Mouse (Mus musculus): ENCODE measurements around the gene Acss3.

The Acss3 gene

DNA sequence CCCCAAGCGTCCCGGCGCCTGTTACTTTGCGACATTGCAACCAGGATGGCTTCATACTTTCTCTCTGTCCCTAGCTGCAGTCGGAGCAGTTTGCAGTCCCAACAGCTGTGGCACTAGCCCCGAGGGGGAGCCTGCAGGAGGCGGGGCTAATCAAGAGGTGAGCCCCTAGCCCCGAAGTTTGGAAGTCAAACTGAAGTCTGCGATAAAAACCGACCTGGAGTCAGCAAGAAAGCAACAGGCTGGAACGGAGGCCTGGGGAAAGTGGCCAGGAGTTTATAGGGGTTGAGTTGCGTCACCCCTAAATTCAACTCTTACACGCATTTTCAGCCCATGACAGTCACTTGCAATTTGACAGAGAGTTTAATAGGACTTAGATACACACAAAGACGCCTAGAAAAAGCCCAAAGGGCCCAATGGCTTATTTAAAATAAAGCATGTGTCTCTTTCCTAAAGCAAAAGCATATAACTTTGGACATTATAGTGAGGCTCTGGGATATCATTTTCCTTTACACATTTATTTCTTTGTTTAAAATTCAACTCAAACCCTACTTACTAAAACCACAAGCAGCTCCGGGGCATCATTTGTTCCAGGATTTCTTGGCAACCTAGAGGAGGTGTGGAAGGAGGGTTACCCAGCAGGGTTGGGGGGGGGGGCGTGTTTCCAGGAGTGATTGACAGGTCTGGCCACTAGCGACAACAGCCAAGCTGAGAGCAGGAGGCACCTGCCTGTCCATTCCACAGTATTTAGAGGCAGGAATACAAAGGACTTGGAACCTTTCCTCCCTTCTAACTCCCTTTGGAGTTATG is at the start of gene Acss3:
Gene Acss3, minus strand, starts transcription at position 140 of the 807 bp plus-strand sequence.
- no peak for DNase-seq (ENCODE audit: low spot score in 2 of 2)

DNA sequence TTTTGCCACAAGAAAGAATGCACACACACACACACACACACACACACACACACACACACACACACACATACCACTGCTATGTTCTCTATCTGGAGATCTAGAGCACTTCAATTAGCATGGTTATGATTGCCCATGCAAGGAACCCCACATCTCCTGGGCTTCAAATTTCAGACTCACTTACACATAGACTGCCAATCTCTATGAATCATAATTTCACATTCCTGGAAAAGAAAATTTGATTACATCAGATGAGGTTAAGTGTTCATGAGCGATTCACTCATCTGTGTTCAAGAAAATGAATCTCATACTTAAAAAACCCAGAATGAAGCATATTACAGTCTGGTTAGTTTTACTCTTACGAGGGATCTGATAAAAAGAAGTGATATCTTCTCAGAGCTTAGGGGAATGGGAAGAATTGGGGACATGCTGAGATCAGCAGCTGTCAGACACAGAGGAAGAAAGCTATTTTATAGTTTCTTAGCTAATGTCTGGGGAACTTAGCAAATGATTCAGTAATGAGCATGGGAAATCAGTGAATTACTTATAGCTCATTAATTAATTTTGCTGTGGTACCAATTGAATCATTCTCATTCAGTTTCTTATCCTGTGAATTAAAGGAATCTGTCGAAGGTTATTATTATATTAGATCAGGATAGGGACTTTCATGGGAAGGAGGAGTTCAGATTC is 48.7 kb upstream of the Acss3 start:
- DNase-seq (ENCODE audit: low spot score in 2 of 2) = no peak

DNA sequence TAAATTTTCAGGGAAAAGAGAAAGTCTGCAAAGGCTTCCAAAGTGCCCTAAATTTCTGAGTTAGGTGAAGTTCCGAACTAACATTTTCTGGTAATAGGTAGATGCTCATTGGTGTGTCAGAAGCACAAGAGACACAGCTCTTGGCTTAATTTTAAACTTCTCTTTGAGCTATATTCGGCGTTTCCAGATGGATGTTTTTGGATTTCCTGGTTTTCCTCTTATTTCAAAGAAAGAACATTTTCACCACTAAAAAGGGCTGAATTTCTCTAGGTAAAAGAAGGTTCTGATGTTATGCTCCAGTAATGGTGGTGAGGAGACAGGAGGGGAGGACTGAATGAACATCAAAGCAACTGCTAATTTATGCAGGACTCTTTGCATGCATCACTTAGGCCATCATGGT is 43.0 kb upstream of the Acss3 start:
- no peak for DNase-seq (ENCODE audit: low spot score in 2 of 2)

DNA sequence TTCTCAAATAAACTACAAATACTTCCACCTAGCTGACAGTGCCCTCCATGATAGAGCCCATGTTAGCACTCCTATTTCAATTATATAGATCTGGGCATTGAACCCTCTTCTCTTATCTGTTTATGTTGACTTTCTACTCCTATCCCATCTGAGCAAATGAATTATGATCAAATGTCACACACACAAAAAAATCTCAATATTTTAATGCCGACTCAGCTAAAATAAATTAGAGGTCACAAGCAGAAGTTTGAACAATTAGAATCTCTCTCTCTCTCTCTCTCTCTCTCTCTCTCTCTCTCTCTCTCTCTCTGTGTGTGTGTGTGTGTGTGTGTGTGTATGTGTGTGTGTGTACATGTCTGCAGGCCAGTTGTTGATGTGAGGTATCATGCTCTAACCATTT is 25.3 kb upstream of the Acss3 start:
- DNase-seq (ENCODE audit: low spot score in 2 of 2) = no peak

DNA sequence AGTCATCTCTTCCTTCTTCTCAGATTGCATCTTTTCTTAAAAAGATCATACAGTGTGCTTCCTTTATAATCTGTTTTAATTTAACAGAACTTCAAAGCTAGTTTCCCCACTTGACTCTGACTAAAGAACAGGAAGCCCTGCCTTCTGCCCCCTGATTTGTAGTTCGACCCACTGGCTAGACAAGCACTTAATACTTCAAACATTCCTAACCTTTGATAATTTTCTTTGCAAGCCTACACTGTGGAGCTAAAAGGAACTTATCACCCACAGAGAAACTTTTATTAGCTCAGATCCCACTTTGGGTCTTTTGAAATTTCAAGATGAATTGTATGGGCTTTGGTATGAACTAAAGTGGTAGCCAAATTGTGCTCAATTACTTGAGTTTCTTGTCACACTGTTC is 20.5 kb upstream of the Acss3 start:
- DNase-seq (ENCODE audit: low spot score in 2 of 2) = no peak

DNA sequence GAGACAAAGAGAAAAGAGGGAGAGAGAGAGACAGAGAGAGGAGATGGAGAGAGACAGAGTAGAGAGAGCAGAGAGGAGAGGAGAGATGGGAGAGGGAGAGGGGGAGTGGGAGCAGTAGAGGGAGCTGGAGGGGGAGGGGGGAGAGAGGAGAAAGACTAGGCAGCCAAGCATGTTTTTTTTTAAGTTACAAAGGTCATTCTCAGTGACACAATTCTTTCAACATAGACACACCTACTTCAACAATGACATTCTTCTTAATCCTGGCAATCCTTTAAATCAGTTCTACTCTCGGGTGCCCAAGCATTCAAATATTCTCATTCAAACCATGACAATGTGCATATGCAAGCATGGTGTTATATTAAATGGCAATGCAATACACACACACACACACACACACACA is 19.4 kb upstream of the Acss3 start:
- DNase-seq (ENCODE audit: low spot score in 2 of 2) = no peak

DNA sequence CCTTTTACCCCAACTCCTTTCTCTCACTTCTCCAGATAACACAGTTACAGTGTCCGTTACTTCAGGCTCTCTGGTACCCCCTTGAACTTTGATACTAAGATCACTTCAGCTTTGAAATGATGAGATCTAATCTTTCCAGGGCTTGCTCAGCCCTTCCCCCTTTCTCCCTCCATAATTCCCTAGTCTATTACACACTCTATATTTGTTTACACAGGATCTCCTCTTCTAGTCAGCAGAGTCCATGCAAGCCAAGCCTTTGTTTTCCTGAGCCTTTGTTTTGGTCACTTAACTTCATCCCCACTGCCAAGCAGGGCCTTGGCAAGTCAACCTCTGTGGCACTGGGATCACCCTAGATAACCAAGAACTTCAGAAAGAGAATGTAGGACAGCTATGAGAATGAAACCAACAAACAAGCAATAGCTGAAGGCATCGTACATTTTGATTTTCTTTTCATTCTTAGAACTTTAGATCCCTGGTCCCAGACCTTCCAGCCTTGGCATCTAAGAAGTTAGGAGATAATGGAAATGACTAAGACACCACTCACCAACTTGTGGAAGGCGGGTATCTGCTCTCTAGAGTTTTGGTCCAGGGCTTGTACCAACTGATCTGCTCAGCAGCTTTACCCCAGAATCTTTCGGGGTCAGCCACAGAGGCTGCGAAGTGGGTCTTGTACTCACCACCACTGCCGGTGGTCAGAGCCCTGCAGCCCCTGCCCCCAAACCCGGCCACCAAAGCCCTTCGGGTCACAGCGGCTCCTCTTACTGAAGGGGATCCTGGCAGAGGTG is 532 bp downstream of the Acss3 start:
- no peak for DNase-seq (ENCODE audit: low spot score in 2 of 2)

DNA sequence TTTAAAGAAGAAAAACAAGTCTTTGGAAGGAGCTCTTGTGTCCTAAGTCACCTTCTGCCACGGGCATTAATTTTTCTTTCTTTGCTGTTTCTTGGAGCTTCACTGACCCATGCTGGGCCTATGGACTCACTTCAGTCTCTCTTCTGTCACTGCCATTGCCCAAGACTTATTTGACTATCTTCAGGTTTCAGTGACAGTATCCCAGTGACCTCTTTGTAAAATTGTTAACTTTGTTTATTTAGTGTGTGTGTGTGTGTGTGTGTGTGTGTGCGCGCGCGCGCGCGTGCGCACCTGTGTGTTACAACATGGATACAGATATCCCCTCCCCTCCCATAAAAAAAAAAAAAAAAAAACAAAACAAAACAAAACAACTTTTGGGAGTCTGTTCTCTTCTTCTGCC is 2.2 kb downstream of the Acss3 start:
- no peak for DNase-seq (ENCODE audit: low spot score in 2 of 2)

DNA sequence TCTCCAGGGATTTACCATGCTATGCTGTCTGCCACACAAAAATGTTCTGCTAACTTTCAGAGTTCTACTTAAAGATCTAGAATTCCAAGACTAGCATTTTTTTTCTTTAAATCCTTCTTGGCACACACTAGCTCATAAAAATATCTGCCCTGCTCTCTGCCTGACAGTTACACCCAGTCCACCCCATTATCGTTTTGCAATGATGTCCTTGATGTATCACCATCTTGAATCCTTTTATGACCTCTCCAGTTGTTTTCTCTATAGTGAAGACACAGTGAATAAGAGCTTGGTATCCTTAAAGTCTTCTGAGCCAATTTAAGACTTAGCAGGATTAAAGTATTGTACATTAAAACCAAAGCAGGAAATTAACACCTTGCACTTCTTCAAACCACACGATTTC is 4.3 kb downstream of the Acss3 start:
- DNase-seq (ENCODE audit: low spot score in 2 of 2) = no peak

DNA sequence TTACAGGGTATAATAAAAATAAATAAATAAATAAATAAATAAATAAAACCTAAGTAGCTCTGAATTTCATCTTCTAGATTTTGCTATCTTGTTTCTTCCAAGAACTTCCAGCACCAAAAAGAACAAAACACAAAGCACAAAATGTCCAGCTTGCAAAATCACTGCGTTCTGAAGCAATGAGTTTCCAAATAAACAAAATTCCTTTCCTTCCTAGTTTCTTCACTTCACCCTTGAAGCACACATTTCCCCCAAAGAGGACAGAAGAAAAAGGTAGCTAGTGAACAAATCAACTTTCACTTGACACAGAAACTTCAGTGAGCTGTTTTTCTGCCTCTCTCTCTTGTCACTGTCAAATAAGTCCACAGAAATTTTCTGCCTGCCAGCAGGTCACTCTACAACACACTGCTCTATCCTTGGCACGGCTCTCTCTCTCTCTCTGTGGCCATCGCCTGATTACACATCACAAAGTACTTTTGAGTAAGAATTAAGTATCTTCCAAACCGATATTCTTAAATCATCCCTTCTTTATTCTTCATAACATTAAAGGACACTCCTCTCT is 6.7 kb downstream of the Acss3 start:
- DNase-seq (ENCODE audit: low spot score in 2 of 2) = no peak

DNA sequence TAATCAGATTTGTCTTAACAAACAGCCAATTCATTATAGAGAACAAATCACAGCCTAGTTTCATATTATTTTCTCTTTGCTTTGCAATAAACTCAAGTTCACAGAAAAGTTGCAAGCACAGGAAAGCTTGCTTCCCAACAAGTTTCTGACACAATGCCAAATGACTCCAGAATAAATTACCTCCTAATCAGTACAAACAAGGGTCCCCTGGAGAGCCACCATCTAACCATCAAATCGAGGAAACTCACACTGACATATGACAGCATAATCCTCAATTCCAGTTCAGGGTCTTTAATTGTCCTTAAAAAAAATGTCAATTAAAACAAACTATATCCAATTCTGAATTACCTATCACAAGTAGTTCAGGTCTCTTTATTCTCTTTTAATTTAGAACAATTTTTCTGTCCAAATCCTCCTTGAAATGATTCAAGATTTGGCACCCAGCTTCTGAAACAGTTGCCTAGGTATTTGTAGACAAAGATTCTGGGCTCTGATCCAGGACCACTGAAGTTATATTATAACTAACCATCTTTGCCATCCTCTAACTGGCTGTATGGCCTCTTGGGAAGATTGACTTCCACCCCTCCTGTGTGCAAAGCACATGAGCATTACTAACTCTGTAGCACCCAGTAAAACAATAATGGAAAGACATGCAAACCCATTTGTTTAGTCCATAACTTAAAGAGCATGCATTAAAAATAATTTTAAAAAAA is 7.4 kb downstream of the Acss3 start:
- peak; percentile 7 to 14 for DNase-seq (ENCODE audit: low spot score in 2 of 2)

DNA sequence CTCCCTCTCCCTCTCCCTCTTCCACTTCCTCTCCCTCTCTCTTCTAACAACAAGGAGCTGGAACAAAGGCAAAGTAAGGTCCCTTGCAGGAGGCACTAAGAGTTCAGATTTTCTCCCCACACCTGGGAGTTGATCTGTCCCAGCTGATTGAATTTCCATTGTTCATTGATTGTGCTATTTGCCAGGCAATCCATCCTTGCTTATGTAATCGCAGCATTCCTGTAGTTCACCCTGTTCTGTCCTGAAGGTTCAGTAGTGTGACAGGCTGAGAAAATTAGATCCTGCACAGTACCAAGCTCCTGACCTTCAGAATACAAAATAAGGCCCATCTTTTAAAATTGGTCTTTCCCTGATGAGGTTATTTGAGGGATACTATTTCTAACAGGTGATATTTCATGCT is 8.3 kb downstream of the Acss3 start:
- DNase-seq (ENCODE audit: low spot score in 2 of 2) = no peak

DNA sequence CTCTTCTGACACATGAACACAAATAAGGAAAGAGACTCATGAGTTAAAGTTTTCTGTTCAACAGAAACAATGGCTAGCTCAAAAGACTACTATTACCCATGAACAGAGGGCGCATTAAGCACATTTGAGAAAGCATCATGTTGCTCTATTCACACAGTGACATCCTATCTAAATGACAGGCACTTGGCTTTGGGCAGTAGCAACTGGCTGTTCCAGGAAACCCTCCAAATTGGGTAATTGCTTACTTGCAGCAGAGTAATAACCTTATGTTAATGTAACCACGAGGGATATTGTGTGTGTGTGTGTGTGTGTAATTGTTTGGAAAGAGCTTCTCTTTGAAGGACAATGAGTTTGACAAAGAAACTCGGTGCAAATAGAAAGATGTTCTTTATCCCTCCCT is 29.0 kb downstream of the Acss3 start:
- DNase-seq (ENCODE audit: low spot score in 2 of 2) = no peak

DNA sequence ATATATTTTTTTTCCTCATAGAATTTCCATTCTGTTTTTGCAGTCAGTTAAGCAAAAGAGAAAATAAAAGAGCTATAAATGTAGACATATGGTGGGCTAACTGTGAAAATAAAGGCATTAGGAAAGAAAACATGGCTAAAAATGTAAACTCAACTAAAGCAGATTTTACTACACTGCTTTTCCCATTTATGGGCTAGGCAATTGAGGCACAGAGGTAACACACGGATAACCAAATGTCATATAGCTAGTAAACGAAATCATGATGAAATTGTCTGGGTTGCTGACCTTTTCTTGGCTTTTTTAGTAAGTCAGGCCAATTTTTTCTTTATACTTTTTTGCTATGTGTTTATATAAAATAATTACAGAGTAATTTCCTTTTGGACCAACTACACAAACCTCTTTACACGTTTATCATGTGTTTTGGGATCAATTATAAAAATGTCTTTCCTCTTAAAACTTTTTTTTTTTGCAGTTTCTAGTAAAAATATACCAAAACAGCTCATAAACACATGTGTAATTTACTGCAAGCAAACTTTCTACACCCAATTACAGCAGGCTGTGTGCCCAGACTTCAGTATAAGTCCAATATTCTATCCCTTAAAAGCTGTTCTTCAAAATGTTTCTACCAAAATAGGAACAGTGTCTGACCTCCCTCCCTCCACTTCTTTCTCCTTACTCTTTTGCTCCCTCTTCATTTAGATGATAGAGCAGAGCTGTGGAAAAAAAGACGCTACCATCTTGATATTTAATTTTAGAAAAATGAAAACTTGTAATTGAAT is 69.4 kb downstream of the Acss3 start:
- DNase-seq (ENCODE audit: low spot score in 2 of 2) = no peak

DNA sequence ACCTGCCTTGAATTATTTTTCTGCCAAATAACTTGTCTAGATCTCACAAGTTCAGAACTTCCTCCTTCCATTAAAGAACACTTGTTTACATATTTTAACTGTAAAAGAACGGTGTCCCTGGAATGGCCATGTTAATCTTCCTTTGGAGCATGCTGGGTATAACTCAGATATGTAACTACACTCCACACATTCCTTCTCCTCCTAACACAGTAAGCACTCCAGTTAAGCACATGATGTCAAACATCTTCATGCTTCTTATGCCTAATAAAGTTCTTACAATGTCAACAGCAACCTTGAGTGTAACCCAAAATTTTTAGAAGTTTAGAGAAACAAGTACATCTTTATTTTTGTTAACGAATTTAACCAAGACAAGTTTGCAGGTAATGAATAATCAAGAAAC is 73.0 kb downstream of the Acss3 start:
- DNase-seq (ENCODE audit: low spot score in 2 of 2) = no peak

DNA sequence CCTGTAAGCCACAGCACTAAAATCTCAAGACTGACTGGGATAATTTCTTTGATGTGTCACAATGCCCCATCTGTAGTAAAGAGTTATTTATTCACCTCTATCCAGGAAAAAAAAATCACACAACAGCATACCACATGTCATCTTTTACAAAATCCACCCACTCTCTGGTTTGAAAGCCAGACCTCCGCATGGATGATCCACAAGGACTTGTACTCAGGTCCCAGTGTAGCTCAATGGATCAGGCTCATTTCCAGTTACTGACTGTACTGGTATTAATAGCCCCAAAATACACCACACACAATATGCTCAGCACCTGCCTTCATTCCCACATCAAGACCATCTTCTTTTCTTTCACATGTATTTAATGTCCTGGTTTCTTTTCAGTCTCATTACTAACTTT is 80.8 kb downstream of the Acss3 start:
- DNase-seq (ENCODE audit: low spot score in 2 of 2) = peak; percentile 6 to 8

DNA sequence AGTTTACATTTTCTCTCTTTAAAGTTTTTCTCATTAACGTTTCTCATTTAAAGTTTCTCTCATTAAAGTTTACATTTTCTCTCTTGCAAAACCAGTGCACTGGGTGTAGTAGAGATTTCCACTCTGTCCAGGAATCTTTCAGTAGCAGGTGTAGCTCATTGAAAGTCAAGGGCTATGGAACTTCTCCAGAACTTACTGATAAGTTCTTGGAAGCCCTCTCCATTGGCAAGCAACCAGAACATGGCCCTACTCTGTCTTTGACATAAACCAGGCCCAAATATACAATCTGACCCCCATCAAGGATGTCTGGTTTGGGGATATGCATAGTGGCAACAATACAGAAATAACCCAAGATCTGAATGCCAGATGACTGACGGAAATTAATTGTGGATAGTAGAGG is 82.6 kb downstream of the Acss3 start:
- no peak for DNase-seq (ENCODE audit: low spot score in 2 of 2)

DNA sequence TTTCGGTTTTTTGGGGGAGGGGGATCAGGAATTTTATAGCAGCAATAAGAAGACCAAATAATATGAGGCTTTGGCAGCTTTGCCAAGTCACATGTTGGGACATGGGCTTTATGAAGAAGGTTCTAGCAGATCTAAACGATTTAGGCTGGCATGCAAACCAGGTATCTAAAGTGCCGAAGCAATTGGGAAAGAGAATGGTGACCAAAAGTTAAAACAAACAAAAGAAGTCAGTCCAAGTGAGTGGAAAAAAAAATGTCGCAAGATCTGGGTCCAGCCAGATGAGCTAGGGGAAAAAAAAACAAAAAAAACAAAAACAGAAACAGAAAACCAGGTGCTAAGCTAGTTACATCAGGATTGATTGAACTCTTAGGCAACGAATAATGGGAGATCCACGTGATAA is 83.1 kb downstream of the Acss3 start:
- no peak for DNase-seq (ENCODE audit: low spot score in 2 of 2)

DNA sequence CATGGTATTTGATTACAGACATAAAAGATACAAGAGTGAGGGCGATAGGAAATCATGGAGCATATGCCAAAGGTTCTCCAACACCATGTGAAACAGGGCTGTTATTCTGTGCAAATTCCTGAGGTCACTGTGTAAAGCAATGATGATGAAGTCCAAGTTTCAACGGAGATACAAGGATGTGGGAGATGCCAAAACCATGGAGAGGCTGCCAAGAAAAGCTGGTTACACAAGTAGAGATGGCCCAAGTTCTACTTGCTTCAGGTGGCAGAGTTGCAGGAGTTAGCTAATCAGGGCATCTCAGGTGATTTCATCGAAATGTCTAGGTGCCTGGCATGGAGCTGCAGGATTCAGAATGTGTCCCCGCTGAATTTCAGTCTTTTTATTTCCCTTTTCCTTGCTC is 84.3 kb downstream of the Acss3 start:
- DNase-seq (ENCODE audit: low spot score in 2 of 2) = no peak

DNA sequence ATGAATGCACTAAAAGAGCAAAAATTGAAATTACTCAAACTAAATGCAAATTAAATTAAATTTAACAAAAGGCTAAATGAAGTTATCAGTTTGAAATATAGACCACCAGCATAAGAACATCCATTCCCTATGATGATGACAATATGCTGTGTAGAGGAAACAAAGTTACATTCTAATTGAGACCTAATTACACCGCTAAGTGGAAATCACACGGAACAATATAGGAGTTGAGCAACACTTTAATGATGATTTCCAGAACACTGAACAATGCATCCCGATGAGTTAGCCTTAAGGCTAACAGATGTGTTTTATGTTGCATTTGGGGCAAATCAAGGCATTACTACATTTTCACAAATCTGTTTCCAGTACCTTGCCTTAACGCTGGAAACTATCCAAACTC is 99.2 kb downstream of the Acss3 start:
- no peak for DNase-seq (ENCODE audit: low spot score in 2 of 2)

DNA sequence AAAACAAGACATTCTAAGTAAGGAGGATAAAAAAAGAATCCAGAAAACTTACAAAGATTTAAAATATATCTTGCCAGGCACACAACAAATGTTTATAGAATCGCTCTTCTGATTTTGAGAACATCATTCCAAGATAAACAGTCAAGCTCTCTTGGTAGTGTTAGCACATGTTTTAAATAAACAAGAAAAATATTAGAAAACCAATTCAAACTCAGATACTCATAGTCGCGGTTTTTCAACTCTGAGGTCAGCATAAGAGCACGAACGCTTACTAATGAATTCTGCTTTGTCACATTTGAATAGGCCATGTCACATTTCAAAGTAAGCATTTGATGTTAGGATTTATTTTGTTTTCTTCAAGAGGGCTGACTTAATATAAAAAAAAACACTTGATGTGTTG is 102.3 kb downstream of the Acss3 start:
- DNase-seq (ENCODE audit: low spot score in 2 of 2) = no peak
